Mouse (Mus musculus) stomach, embryonic 14.5 days (tissue): ENCODE data around the gene Tgoln1. TPM values are rescaled to one million over a fixed set of nuclear protein-coding genes. Genes with fewer than 3 reads are reported as not detected.

Experiments used
- ATAC-seq: fragments of 200-750 bp; cut with Nextera tagmentation; 2 replicates; pipeline ENCODE4 v1.8.0; 2017; ENCODE audit warnings: low read depth, moderate TSS enrichment; ENCODE audit not compliant: insufficient number of reproducible peaks, insufficient read depth, low FRiP score
- H3K27ac ChIP-seq: fragments of 300-500 bp; sonication (generic); 2 replicates; pipeline ENCODE4 v1.5.1; 2014; ENCODE audit warnings: mild to moderate bottlenecking, low read length, moderate library complexity, mixed read lengths
- H3K27me3 ChIP-seq: fragments of 300-500 bp; sonication (generic); 2 replicates; pipeline ENCODE4 v1.6.1; 2014; ENCODE audit warnings: low read length, control low read depth, mixed read lengths; ENCODE audit not compliant: control insufficient read depth, insufficient read depth
- H3K36me3 ChIP-seq: fragments of 300-500 bp; sonication (generic); 2 replicates; pipeline ENCODE4 v1.6.1; 2014; ENCODE audit warnings: mild to moderate bottlenecking, control low read depth, low read length, moderate library complexity, mixed read lengths; ENCODE audit not compliant: control insufficient read depth, insufficient read depth
- H3K4me1 ChIP-seq: fragments of 300-500 bp; sonication (generic); 2 replicates; pipeline ENCODE4 v1.6.1; 2014; ENCODE audit warnings: low read length, control low read depth, mixed read lengths; ENCODE audit not compliant: control insufficient read depth, insufficient read depth
- H3K4me2 ChIP-seq: fragments of 300-500 bp; sonication (generic); replicated peaks from 2 replicates; pipeline ENCODE4 v1.6.1; 2014; ENCODE audit warnings: low read depth, low read length, control low read depth
- H3K4me3 ChIP-seq: fragments of 300-500 bp; sonication (generic); 2 replicates; pipeline ENCODE4 v1.5.1; 2014; ENCODE audit warnings: low read depth, low read length, control low read depth
- H3K9ac ChIP-seq: fragments of 300-500 bp; sonication (generic); replicated peaks from 2 replicates; pipeline ENCODE4 v1.6.1; 2014; ENCODE audit warnings: low read depth, mild to moderate bottlenecking, control low read depth, low read length, moderate library complexity, mixed read lengths
- H3K9me3 ChIP-seq: fragments of 300-500 bp; sonication (generic); 2 replicates; pipeline ENCODE4 v1.6.1; 2016; ENCODE audit warnings: low read depth, low read length, control low read depth; ENCODE audit not compliant: control insufficient read depth
- whole genome bisulfite sequencing: fragments of 180-500 bp; shearing (Covaris S2); extraction: QIAGEN DNeasy Blood & Tissue Kit; methylation state at CpG from one replicate; pipeline ENCODE4 v1.1.7; 2014; 5-methylcytosine and 5-hydroxymethylcytosine counted together
- polyA plus RNA-seq: library from polyadenylated mRNA; unstranded; fragments of >200 nt; fragmentation: Nextera tagmentation; extraction: Ambion mirVana; gene quantifications from 2 replicates; pipeline ENCODE4 v1.2.1, GENCODE M21; 2014

Tgoln1 gene
- polyA plus RNA-seq, 1 experiment from 2014 or later = 38.9 TPM

- Histone ChIP-seq H3K9me3 (no peaks in the 10 kb centered on the region), H3K4me3 (no peak overlapping the region), H3K27me3 (no peaks in the 10 kb centered on the region), H3K36me3 (no peaks in the 10 kb centered on the region), H3K4me1 (peaks cover 48% of the 10 kb centered on the region), H3K4me2 (no peak overlapping the region), H3K9ac (no peak overlapping the region), H3K27ac (peak overlapping the region; percentile 92)
- no peak for ATAC-seq
- WGBS = 85% methylated on average over 6 of the region's 6 CpGs
Measured at GRCm38 (mm10) chr6:72654355-72654754, 37.6 kb upstream of the Tgoln1 start.

- H3K4me2 ChIP-seq = no peak overlapping the region
- no peaks in the 10 kb centered on the region for H3K9me3 ChIP-seq
- no peaks in the 10 kb centered on the region for H3K36me3 ChIP-seq
- no peak for ATAC-seq
- H3K27ac ChIP-seq = peak overlapping the region; percentile 12; the same call in 1 of the 2 replicates
- H3K4me3 ChIP-seq = no peak overlapping the region
- H3K27me3 ChIP-seq = no peaks in the 10 kb centered on the region
- WGBS = 49% methylated on average over 7 of the region's 7 CpGs
- H3K9ac ChIP-seq = no peak overlapping the region
- peaks cover 47% of the 10 kb centered on the region for H3K4me1 ChIP-seq
Measured at GRCm38 (mm10) chr6:72653419-72653818, 36.6 kb upstream of the Tgoln1 start.

- Histone ChIP-seq H3K4me2 (no peak overlapping the region), H3K9me3 (no peaks in the 10 kb centered on the region), H3K9ac (no peak overlapping the region), H3K27ac (peak overlapping the region; percentile 53; the same call in 1 of the 2 replicates), H3K4me1 (peaks cover 29% of the 10 kb centered on the region), H3K4me3 (no peak overlapping the region), H3K27me3 (no peaks in the 10 kb centered on the region), H3K36me3 (0 out of 2 replicates have a peak, but pooled peaks cover 3% of the 10 kb centered on the region)
- 27% methylated on average over 10 of the region's 10 CpGs for WGBS
- ATAC-seq = peak; percentile 70
Measured at GRCm38 (mm10) chr6:72650338-72650851, 33.6 kb upstream of the Tgoln1 start.

- Histone ChIP-seq H3K36me3 (0 out of 2 replicates have a peak, but pooled peaks cover 3% of the 10 kb centered on the region), H3K4me2 (no peak overlapping the region), H3K27me3 (no peaks in the 10 kb centered on the region), H3K9ac (no peak overlapping the region), H3K9me3 (no peaks in the 10 kb centered on the region), H3K4me3 (no peak overlapping the region), H3K27ac (no peak overlapping the region), H3K4me1 (peaks cover 12% of the 10 kb centered on the region)
- 57% methylated on average over 12 of the region's 12 CpGs for WGBS
- no peak for ATAC-seq
Measured at GRCm38 (mm10) chr6:72648002-72648595, 31.3 kb upstream of the Tgoln1 start.

- H3K9me3 ChIP-seq = no peaks in the 10 kb centered on the region
- H3K27ac ChIP-seq = no peak overlapping the region
- no peak overlapping the region for H3K9ac ChIP-seq
- peaks cover 12% of the 10 kb centered on the region for H3K4me1 ChIP-seq
- peak; percentile 47; the same call in 1 of the 2 replicates for ATAC-seq
- 0 out of 2 replicates have a peak, but pooled peaks cover 3% of the 10 kb centered on the region for H3K36me3 ChIP-seq
- WGBS = 45% methylated on average over 10 of the region's 10 CpGs
- H3K4me2 ChIP-seq = no peak overlapping the region
- no peak overlapping the region for H3K4me3 ChIP-seq
- H3K27me3 ChIP-seq = no peaks in the 10 kb centered on the region
Measured at GRCm38 (mm10) chr6:72647383-72647820, 30.6 kb upstream of the Tgoln1 start.

GRCm38 (mm10) chr6:72645364-72645763, 28.6 kb upstream of the Tgoln1 start:
- H3K9me3 ChIP-seq = no peaks in the 10 kb centered on the region
- 0 out of 2 replicates have a peak, but pooled peaks cover 3% of the 10 kb centered on the region for H3K36me3 ChIP-seq
- no peaks in the 10 kb centered on the region for H3K27me3 ChIP-seq
- 90% methylated on average over 7 of the region's 7 CpGs for WGBS
- H3K9ac ChIP-seq = no peak overlapping the region
- no peak overlapping the region for H3K4me3 ChIP-seq
- no peak overlapping the region for H3K27ac ChIP-seq
- peaks cover 6% of the 10 kb centered on the region; the same call in 1 of the 2 replicates for H3K4me1 ChIP-seq
- ATAC-seq = no peak
- H3K4me2 ChIP-seq = no peak overlapping the region

- H3K27ac ChIP-seq = no peak overlapping the region
- WGBS = 72% methylated on average over 4 of the region's 4 CpGs
- H3K4me2 ChIP-seq = no peak overlapping the region
- no peaks in the 10 kb centered on the region for H3K4me1 ChIP-seq
- no peaks in the 10 kb centered on the region for H3K9me3 ChIP-seq
- H3K27me3 ChIP-seq = no peaks in the 10 kb centered on the region
- H3K4me3 ChIP-seq = no peak overlapping the region
- H3K36me3 ChIP-seq = 0 out of 2 replicates have a peak, but pooled peaks cover 3% of the 10 kb centered on the region
- no peak for ATAC-seq
- H3K9ac ChIP-seq = no peak overlapping the region
Measured at GRCm38 (mm10) chr6:72644576-72644975, 27.8 kb upstream of the Tgoln1 start.

- H3K36me3 ChIP-seq = no peaks in the 10 kb centered on the region
- WGBS = 69% methylated on average over 18 of the region's 18 CpGs
- H3K9me3 ChIP-seq = no peaks in the 10 kb centered on the region
- H3K4me3 ChIP-seq = no peak overlapping the region
- peak overlapping the region; percentile 75 for H3K27ac ChIP-seq
- H3K4me1 ChIP-seq = peaks cover 4% of the 10 kb centered on the region; the same call in 1 of the 2 replicates
- no peak overlapping the region for H3K4me2 ChIP-seq
- H3K27me3 ChIP-seq = no peaks in the 10 kb centered on the region
- ATAC-seq = peak; percentile 86
- H3K9ac ChIP-seq = no peak overlapping the region
Measured at GRCm38 (mm10) chr6:72641218-72641954, 24.6 kb upstream of the Tgoln1 start.
